Mouse (Mus musculus) midbrain, embryonic 13.5 days (tissue): ENCODE data around the gene Mapkapk3. TPM values are rescaled to one million over a fixed set of nuclear protein-coding genes. Genes with fewer than 3 reads are reported as not detected.
A peak's percentile ranks its signal among the peaks of the same experiment; 100 is the strongest.

Experiments used
- ATAC-seq: fragments of 200-750 bp; cut with Nextera tagmentation; 2 replicates; pipeline ENCODE4 v1.8.0; 2017; ENCODE audit warnings: mild to moderate bottlenecking, moderate TSS enrichment, moderate library complexity
- H3K27ac ChIP-seq: fragments of 300-500 bp; sonication (generic); 2 replicates; pipeline ENCODE4 v1.5.1; 2015; ENCODE audit warnings: inconsistent platforms, mild to moderate bottlenecking, moderate library complexity
- H3K27me3 ChIP-seq: fragments of 300-500 bp; sonication (generic); 2 replicates; pipeline ENCODE4 v1.6.1; 2015; ENCODE audit warnings: mild to moderate bottlenecking, inconsistent platforms
- H3K36me3 ChIP-seq: fragments of 300-500 bp; sonication (generic); 2 replicates; pipeline ENCODE4 v1.6.1; 2015; ENCODE audit warnings: mild to moderate bottlenecking, inconsistent platforms
- H3K4me1 ChIP-seq: fragments of 300-500 bp; sonication (generic); replicated peaks from 2 replicates; pipeline ENCODE4 v1.6.1; 2015; ENCODE audit warnings: inconsistent platforms
- H3K4me2 ChIP-seq: fragments of 300-500 bp; sonication (generic); replicated peaks from 2 replicates; pipeline ENCODE4 v1.6.1; 2015; ENCODE audit warnings: moderate library complexity, mild to moderate bottlenecking, inconsistent platforms
- H3K4me3 ChIP-seq: fragments of 300-500 bp; sonication (generic); replicated peaks from 2 replicates; pipeline ENCODE4 v1.5.1; 2015; ENCODE audit warnings: mild to moderate bottlenecking, inconsistent platforms
- H3K9ac ChIP-seq: fragments of 300-500 bp; sonication (generic); replicated peaks from 2 replicates; pipeline ENCODE4 v1.6.1; 2015; ENCODE audit warnings: mild to moderate bottlenecking, inconsistent platforms
- H3K9me3 ChIP-seq: fragments of 300-500 bp; sonication (generic); 2 replicates; pipeline ENCODE4 v1.6.1; 2016; ENCODE audit warnings: mild to moderate bottlenecking, inconsistent platforms
- WGBS: fragments of 180-500 bp; shearing (Covaris S2); methylation state at CpG from one replicate; pipeline ENCODE4 v1.1.7; 2015; 5-methylcytosine and 5-hydroxymethylcytosine counted together
- polyA plus RNA-seq: library from polyadenylated mRNA; unstranded; fragments of >200 nt; fragmentation: Nextera tagmentation; extraction: Ambion mirVana; gene quantifications from 2 replicates; pipeline ENCODE4 v1.2.1, GENCODE M21; 2015

Gene Mapkapk3
- polyA plus RNA-seq, 1 experiment from 2014 or later = 1.9 TPM

- H3K4me3 ChIP-seq = no peak overlapping the region
- H3K4me1 ChIP-seq = peaks cover 25% of the 10 kb centered on the region
- H3K27ac ChIP-seq = no peak overlapping the region
- H3K36me3 ChIP-seq = no peaks in the 10 kb centered on the region
- ATAC-seq = no peak
- no peaks in the 10 kb centered on the region for H3K9me3 ChIP-seq
- H3K9ac ChIP-seq = no peak overlapping the region
- H3K27me3 ChIP-seq = no peaks in the 10 kb centered on the region
- no peak overlapping the region for H3K4me2 ChIP-seq
- 88% methylated on average over 5 of the region's 5 CpGs for WGBS
Measured at GRCm38 (mm10) chr9:107281241-107281987, 8.3 kb downstream of the Mapkapk3 start.

GRCm38 (mm10) chr9:107280322-107281027 lies 9.2 kb downstream of the Mapkapk3 start:
- peaks cover 25% of the 10 kb centered on the region for H3K4me1 ChIP-seq
- WGBS = 46% methylated on average over 13 of the region's 13 CpGs
- 0 out of 2 replicates have a peak overlapping the region, but pooled peaks have one; percentile 11 for H3K9ac ChIP-seq
- ATAC-seq = no peak
- H3K27me3 ChIP-seq = no peaks in the 10 kb centered on the region
- H3K4me2 ChIP-seq = peak overlapping the region; percentile 15; the same call in 1 of the 2 replicates
- H3K9me3 ChIP-seq = no peaks in the 10 kb centered on the region
- H3K36me3 ChIP-seq = no peaks in the 10 kb centered on the region
- no peak overlapping the region for H3K27ac ChIP-seq
- no peak overlapping the region for H3K4me3 ChIP-seq

GRCm38 (mm10) chr9:107279378-107280321 lies 10.0 kb downstream of the Mapkapk3 start:
- H3K4me1 ChIP-seq = peaks cover 25% of the 10 kb centered on the region
- WGBS = 24% methylated on average over 16 of the region's 16 CpGs
- no peak overlapping the region for H3K4me3 ChIP-seq
- H3K9ac ChIP-seq = 0 out of 2 replicates have a peak overlapping the region, but pooled peaks have one; percentile 11
- no peaks in the 10 kb centered on the region for H3K27me3 ChIP-seq
- no peaks in the 10 kb centered on the region for H3K9me3 ChIP-seq
- peak overlapping the region; percentile 15; the same call in 1 of the 2 replicates for H3K4me2 ChIP-seq
- no peaks in the 10 kb centered on the region for H3K36me3 ChIP-seq
- 0 out of 2 replicates have a peak, but pooled peaks have one; percentile 45 for ATAC-seq
- H3K27ac ChIP-seq = no peak overlapping the region; the same call in 1 of the 2 replicates

- no peak overlapping the region for H3K9ac ChIP-seq
- peaks cover 25% of the 10 kb centered on the region for H3K4me1 ChIP-seq
- H3K27me3 ChIP-seq = no peaks in the 10 kb centered on the region
- no peaks in the 10 kb centered on the region for H3K9me3 ChIP-seq
- ATAC-seq = peak; percentile 56
- H3K36me3 ChIP-seq = no peaks in the 10 kb centered on the region
- H3K4me3 ChIP-seq = no peak overlapping the region
- no peak overlapping the region for H3K27ac ChIP-seq
- no peak overlapping the region for H3K4me2 ChIP-seq
- WGBS = 57% methylated on average over 8 of the region's 8 CpGs
Measured at GRCm38 (mm10) chr9:107278527-107279377, 10.9 kb downstream of the Mapkapk3 start.

GRCm38 (mm10) chr9:107278126-107278525 lies 11.6 kb downstream of the Mapkapk3 start:
- Histone ChIP-seq H3K9ac (no peak overlapping the region), H3K27ac (no peak overlapping the region), H3K4me3 (no peak overlapping the region), H3K36me3 (no peaks in the 10 kb centered on the region), H3K4me2 (no peak overlapping the region), H3K9me3 (no peaks in the 10 kb centered on the region), H3K4me1 (peaks cover 25% of the 10 kb centered on the region), H3K27me3 (no peaks in the 10 kb centered on the region)
- WGBS = 40% methylated on average over 4 of the region's 4 CpGs
- ATAC-seq = no peak

GRCm38 (mm10) chr9:107277603-107278002 lies 12.1 kb downstream of the Mapkapk3 start:
- no peaks in the 10 kb centered on the region for H3K27me3 ChIP-seq
- no peak for ATAC-seq
- H3K9ac ChIP-seq = no peak overlapping the region
- peaks cover 25% of the 10 kb centered on the region for H3K4me1 ChIP-seq
- no peak overlapping the region for H3K4me2 ChIP-seq
- H3K9me3 ChIP-seq = no peaks in the 10 kb centered on the region
- no peak overlapping the region for H3K27ac ChIP-seq
- 86% methylated on average over 7 of the region's 7 CpGs for WGBS
- H3K36me3 ChIP-seq = no peaks in the 10 kb centered on the region
- H3K4me3 ChIP-seq = no peak overlapping the region

- H3K4me1 ChIP-seq = peaks cover 25% of the 10 kb centered on the region
- no peak overlapping the region for H3K4me3 ChIP-seq
- no peak overlapping the region for H3K27ac ChIP-seq
- no peaks in the 10 kb centered on the region for H3K36me3 ChIP-seq
- no peak for ATAC-seq
- H3K9ac ChIP-seq = no peak overlapping the region
- H3K27me3 ChIP-seq = no peaks in the 10 kb centered on the region
- whole genome bisulfite sequencing = 87% methylated on average over 5 of the region's 5 CpGs
- H3K9me3 ChIP-seq = no peaks in the 10 kb centered on the region
- H3K4me2 ChIP-seq = no peak overlapping the region
Measured at GRCm38 (mm10) chr9:107275710-107276109, 14.0 kb downstream of the Mapkapk3 start.

GRCm38 (mm10) chr9:107274751-107275150 lies 14.9 kb downstream of the Mapkapk3 start:
- no peak overlapping the region for H3K9ac ChIP-seq
- no peak overlapping the region for H3K4me3 ChIP-seq
- WGBS = 84% methylated on average over 6 of the region's 6 CpGs
- no peak for ATAC-seq
- no peak overlapping the region for H3K27ac ChIP-seq
- H3K4me1 ChIP-seq = peaks cover 16% of the 10 kb centered on the region
- no peak overlapping the region for H3K4me2 ChIP-seq
- no peaks in the 10 kb centered on the region for H3K36me3 ChIP-seq
- no peaks in the 10 kb centered on the region for H3K27me3 ChIP-seq
- no peaks in the 10 kb centered on the region for H3K9me3 ChIP-seq

GRCm38 (mm10) chr9:107273184-107273583 lies 16.5 kb downstream of the Mapkapk3 start:
- ATAC-seq = no peak
- Histone ChIP-seq H3K4me1 (peaks cover under 1% of the 10 kb centered on the region; the same call in 1 of the 2 replicates), H3K27ac (no peak overlapping the region), H3K9me3 (no peaks in the 10 kb centered on the region), H3K4me3 (no peak overlapping the region), H3K4me2 (no peak overlapping the region), H3K36me3 (no peaks in the 10 kb centered on the region), H3K9ac (no peak overlapping the region), H3K27me3 (no peaks in the 10 kb centered on the region)
- WGBS = 82% methylated on average over 10 of the region's 10 CpGs

GRCm38 (mm10) chr9:107272284-107272683 lies 17.4 kb downstream of the Mapkapk3 start:
- no peak overlapping the region for H3K9ac ChIP-seq
- H3K4me1 ChIP-seq = no peaks in the 10 kb centered on the region
- H3K27ac ChIP-seq = no peak overlapping the region
- ATAC-seq = no peak
- no peak overlapping the region for H3K4me2 ChIP-seq
- 81% methylated on average over 4 of the region's 4 CpGs for whole genome bisulfite sequencing
- no peaks in the 10 kb centered on the region for H3K27me3 ChIP-seq
- no peak overlapping the region for H3K4me3 ChIP-seq
- no peaks in the 10 kb centered on the region for H3K9me3 ChIP-seq
- H3K36me3 ChIP-seq = no peaks in the 10 kb centered on the region
